Mouse (Mus musculus) limb, embryonic 12.5 days (tissue): ENCODE measurements around the gene Coro1b. TPM values are rescaled to one million over a fixed set of nuclear protein-coding genes. Genes with fewer than 3 reads are reported as not detected.

Experiments used
- ATAC-seq: fragments of 200-750 bp; cut with Nextera tagmentation; 2 replicates; pipeline ENCODE4 v1.8.0; 2017; ENCODE audit warnings: low read depth, moderate TSS enrichment; ENCODE audit not compliant: insufficient number of reproducible peaks, insufficient read depth, low FRiP score, low TSS enrichment
- H3K27ac ChIP-seq: fragments of 300-500 bp; sonication (generic); 2 replicates; pipeline ENCODE4 v1.5.1; 2016; ENCODE audit warnings: mild to moderate bottlenecking, moderate library complexity
- H3K27me3 ChIP-seq: fragments of 300-500 bp; sonication (generic); 2 replicates; pipeline ENCODE4 v1.6.1; 2016; ENCODE audit warnings: mild to moderate bottlenecking, moderate library complexity
- H3K36me3 ChIP-seq: fragments of 300-500 bp; sonication (generic); 2 replicates; pipeline ENCODE4 v1.6.1; 2016; ENCODE audit warnings: mild to moderate bottlenecking, moderate library complexity
- H3K4me1 ChIP-seq: fragments of 300-500 bp; sonication (generic); replicated peaks from 2 replicates; pipeline ENCODE4 v1.6.1; 2016
- H3K4me2 ChIP-seq: fragments of 300-500 bp; sonication (generic); 2 replicates; pipeline ENCODE4 v1.6.1; 2016; ENCODE audit warnings: mild to moderate bottlenecking, moderate library complexity
- H3K4me3 ChIP-seq: fragments of 300-500 bp; sonication (generic); replicated peaks from 2 replicates; pipeline ENCODE4 v1.5.1; 2016; ENCODE audit warnings: mild to moderate bottlenecking
- H3K9ac ChIP-seq: fragments of 300-500 bp; sonication (generic); replicated peaks from 2 replicates; pipeline ENCODE4 v1.6.1; 2016; ENCODE audit warnings: mild to moderate bottlenecking, moderate library complexity
- H3K9me3 ChIP-seq: fragments of 300-500 bp; sonication (generic); 2 replicates; pipeline ENCODE4 v1.6.1; 2016; ENCODE audit warnings: mild to moderate bottlenecking, moderate library complexity
- WGBS: fragments of 180-500 bp; shearing (Covaris S2); methylation state at CpG from one replicate; pipeline ENCODE4 v1.1.7; 2016; 5-methylcytosine and 5-hydroxymethylcytosine counted together
- polyA plus RNA-seq: library from polyadenylated mRNA; unstranded; fragments of >200 nt; fragmentation: Nextera tagmentation; extraction: Ambion mirVana; gene quantifications from 2 replicates; pipeline ENCODE4 v1.2.1, GENCODE M21; 2016

Gene Coro1b
- polyA plus RNA-seq, 1 experiment from 2014 or later, result 131 TPM

DNA sequence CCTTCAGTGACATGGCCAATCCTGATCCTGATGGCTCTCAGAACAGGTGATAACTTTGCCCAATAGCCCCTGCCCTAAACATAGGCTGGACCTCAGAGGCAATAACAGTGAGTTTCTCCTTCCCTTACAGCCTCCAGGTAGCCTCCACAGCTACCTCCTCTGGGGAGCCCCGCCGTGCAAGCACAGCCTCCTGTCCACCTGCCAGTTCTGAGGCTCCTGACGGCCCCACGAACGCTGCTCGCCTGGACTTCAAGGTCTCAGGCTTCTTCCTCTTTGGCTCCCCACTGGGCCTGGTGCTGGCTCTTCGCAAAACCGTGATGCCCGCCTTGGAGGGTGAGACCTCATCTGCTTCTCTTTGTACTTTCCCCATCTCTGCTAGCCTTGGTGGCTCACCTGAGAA, 39.9 kb upstream of the Coro1b start:
- no peaks in the 10 kb centered on the region for H3K27me3 ChIP-seq
- H3K4me3 ChIP-seq, result no peak overlapping the region
- H3K4me2 ChIP-seq, result no peak overlapping the region
- H3K27ac ChIP-seq, result no peak overlapping the region
- H3K4me1 ChIP-seq, result peaks cover 10% of the 10 kb centered on the region
- H3K36me3 ChIP-seq, result peaks cover 26% of the 10 kb centered on the region
- H3K9me3 ChIP-seq, result no peaks in the 10 kb centered on the region
- ATAC-seq, result no peak
- 87% methylated on average over 9 of the region's 9 CpGs for WGBS
- no peak overlapping the region for H3K9ac ChIP-seq

DNA sequence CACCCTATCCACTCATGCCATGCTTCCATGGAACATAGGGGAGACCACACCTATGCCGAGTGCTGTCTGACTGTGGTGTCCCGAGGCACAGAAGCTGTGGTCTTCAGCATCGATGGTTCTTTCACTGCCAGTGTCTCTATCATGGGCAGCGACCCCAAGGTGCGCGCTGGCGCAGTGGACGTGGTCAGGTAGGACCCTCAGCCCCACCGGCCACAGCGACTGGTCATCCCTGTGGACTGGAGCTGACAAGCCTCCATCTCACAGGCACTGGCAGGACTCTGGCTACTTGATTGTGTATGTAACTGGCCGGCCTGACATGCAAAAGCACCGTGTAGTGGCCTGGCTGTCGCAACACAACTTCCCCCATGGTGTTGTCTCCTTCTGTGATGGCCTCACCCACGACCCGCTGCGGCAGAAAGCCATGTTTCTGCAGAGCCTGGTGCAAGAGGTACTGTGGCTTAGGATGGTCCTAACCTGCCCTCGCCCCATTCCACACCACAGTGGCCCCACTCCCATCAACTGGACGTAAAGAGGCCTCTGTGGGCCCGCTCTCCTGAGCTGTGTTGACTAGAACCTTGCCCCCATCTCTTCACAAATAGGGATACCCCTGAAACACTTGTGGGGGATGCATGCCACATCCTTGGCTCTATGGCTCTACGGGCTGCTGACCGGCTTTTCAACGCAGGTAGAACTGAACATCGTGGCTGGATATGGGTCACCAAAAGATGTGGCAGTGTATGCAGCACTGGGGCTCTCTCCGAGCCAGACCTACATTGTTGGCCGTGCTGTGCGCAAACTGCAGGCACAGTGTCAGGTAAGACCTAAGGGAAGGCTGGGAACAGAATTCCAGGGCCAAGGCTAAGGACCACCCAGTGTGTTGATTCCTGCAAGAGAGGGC, 36.1 kb upstream of the Coro1b start:
- Histone ChIP-seq H3K9ac (no peak overlapping the region), H3K27me3 (no peaks in the 10 kb centered on the region), H3K4me1 (peaks cover 19% of the 10 kb centered on the region), H3K9me3 (no peaks in the 10 kb centered on the region), H3K4me3 (no peak overlapping the region), H3K36me3 (peaks cover 61% of the 10 kb centered on the region), H3K27ac (no peak overlapping the region), H3K4me2 (no peak overlapping the region)
- no peak for ATAC-seq
- WGBS, result 93% methylated on average over 26 of the region's 26 CpGs

DNA sequence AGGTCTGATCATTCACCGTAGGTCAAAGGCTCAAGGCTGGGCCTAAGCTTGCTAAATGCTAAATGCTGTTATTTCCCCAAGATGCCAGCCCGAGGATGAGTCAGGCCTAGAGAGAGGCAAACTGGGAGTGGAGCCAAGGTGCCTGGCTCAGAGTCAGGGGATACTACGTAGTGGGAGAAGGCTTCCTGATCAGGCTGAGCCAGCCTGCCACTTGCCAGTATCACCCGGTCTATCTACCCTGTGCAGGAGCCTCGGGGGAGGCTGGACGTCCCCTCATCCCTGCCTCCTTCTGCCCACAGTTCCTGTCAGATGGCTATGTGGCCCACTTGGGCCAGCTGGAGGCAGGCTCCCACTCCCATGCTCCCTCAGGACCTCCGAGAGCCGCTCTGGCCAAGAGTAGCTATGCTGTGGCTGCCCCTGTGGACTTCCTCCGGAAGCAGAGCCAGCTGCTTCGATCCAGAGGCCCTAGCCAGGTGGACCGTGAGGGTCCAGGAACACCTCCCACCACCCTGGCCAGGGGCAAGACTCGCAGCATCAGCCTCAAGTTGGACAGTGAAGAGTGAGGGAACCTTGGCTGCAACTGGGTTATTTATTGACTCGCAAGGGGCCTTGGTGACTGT, 35.1 kb upstream of the Coro1b start:
- Histone ChIP-seq H3K4me1 (peaks cover 19% of the 10 kb centered on the region), H3K36me3 (peaks cover 71% of the 10 kb centered on the region), H3K9me3 (no peaks in the 10 kb centered on the region), H3K27me3 (no peaks in the 10 kb centered on the region), H3K4me3 (no peak overlapping the region), H3K4me2 (peak overlapping the region; percentile 15; the same call in 1 of the 2 replicates), H3K27ac (peak overlapping the region; percentile 83), H3K9ac (no peak overlapping the region; the same call in 1 of the 2 replicates)
- 0 out of 2 replicates have a peak, but pooled peaks have one; percentile 14 for ATAC-seq
- WGBS, result 79% methylated on average over 13 of the region's 13 CpGs

DNA sequence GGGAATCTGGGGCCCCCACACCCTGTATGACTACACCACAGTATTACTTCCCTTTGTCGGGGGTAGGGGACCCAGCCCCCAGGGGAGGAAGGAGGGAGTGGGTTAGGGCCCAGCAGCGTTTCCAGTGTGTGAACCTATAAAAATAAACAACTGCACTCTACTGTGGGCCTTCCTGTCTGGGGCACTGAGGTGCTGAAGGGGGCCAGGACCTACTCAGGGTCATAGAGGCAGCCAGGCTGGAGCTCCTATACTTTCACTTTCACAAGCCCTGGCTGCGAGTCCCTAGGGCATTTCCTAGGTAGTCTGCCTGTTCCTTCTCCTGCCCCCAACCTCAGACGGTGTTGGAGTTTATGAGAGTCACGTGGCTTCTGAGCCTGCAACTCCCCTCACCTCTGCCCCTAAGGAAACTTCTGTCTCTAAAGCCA, 34.6 kb upstream of the Coro1b start:
- peak; percentile 22; the same call in 1 of the 2 replicates for ATAC-seq
- peak overlapping the region; percentile 15; the same call in 1 of the 2 replicates for H3K4me2 ChIP-seq

DNA sequence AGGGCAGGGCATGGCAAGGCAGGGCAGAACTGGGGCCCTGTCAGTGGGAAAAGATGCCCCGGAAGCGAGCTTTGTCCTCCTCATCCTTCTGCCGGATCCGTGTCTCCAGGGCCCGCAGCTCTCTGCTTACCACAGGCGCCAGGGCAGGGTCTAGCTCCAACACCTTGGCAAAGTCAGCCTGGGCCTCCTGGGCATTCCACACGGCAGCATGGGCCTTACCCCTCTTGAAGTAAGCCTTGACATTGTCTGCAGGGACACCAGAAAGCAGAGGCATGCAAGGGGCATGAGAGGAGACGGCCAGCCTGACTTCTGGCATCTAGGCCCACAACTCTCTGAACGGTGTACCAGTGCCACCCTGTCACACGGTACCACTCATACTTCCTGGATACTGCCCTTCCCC, 33.9 kb upstream of the Coro1b start:
- Histone ChIP-seq H3K4me3 (no peak overlapping the region), H3K27ac (peak overlapping the region; percentile 83), H3K4me1 (peaks cover 19% of the 10 kb centered on the region), H3K36me3 (peaks cover 76% of the 10 kb centered on the region), H3K9me3 (no peaks in the 10 kb centered on the region), H3K27me3 (no peaks in the 10 kb centered on the region), H3K4me2 (no peak overlapping the region), H3K9ac (no peak overlapping the region)
- WGBS, result 85% methylated on average over 10 of the region's 10 CpGs
- no peak for ATAC-seq

More for the DNA sequence above, 34.6 kb upstream of the Coro1b start:
- H3K9ac ChIP-seq, result peak overlapping the region; percentile 4; the same call in 1 of the 2 replicates
- no peak overlapping the region for H3K4me3 ChIP-seq
- peak overlapping the region; percentile 83 for H3K27ac ChIP-seq
- peaks cover 74% of the 10 kb centered on the region for H3K36me3 ChIP-seq
- no peaks in the 10 kb centered on the region for H3K27me3 ChIP-seq
- WGBS, result 23% methylated on average over 5 of the region's 5 CpGs
- peaks cover 19% of the 10 kb centered on the region for H3K4me1 ChIP-seq
- H3K9me3 ChIP-seq, result no peaks in the 10 kb centered on the region

DNA sequence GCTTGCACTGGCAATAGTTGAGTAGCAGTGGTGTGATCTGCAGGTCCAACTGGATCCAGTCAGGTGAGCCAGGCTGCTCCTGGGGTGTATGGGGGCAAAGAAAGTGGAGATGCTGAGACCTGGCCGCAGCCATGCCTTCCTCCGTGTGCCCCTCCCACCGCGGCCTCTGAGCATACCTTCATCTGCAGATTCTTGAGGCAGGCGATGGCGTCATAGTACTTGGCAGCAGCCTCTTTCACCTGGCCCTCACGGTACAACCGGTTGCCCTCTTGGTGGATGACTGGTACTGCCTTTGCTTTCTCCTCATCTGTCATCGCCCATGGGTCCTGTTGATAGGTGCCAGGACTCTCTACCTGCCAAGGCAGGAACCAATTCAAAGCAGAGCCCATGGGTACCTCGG, 33.3 kb upstream of the Coro1b start:
- Histone ChIP-seq H3K36me3 (peaks cover 76% of the 10 kb centered on the region), H3K4me1 (peaks cover 19% of the 10 kb centered on the region)

DNA sequence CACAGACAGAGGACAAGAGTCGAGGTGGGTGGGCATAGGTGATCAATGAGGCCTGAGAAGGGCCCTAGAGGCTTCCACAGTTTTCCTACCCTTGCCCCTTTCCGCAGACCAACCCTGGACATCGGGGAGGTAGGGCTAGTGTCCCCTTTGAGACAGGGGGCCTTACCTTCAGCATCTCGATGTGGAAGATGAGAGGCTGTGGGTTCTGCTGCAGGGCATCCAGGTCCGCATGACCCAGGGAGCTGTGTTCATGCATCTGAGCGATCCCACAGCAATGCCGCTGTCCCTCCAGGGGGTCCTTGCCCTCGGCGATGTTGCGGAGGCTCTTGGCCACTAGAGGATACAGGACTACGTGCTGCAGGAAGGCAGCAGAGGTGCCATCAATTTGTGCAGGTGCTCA, 32.6 kb upstream of the Coro1b start:
- no peak overlapping the region for H3K4me3 ChIP-seq
- WGBS, result 85% methylated on average over 11 of the region's 11 CpGs
- H3K27me3 ChIP-seq, result no peaks in the 10 kb centered on the region
- H3K9ac ChIP-seq, result no peak overlapping the region
- H3K4me1 ChIP-seq, result peaks cover 26% of the 10 kb centered on the region
- H3K9me3 ChIP-seq, result no peaks in the 10 kb centered on the region
- peaks cover 76% of the 10 kb centered on the region for H3K36me3 ChIP-seq
- ATAC-seq, result no peak
- H3K27ac ChIP-seq, result no peak overlapping the region
- no peak overlapping the region for H3K4me2 ChIP-seq

More for the DNA sequence above, 33.3 kb upstream of the Coro1b start:
- Histone ChIP-seq H3K4me2 (no peak overlapping the region), H3K27me3 (no peaks in the 10 kb centered on the region), H3K9ac (no peak overlapping the region), H3K9me3 (no peaks in the 10 kb centered on the region), H3K4me3 (no peak overlapping the region), H3K27ac (no peak overlapping the region)
- WGBS, result 96% methylated on average over 10 of the region's 10 CpGs
- no peak for ATAC-seq

DNA sequence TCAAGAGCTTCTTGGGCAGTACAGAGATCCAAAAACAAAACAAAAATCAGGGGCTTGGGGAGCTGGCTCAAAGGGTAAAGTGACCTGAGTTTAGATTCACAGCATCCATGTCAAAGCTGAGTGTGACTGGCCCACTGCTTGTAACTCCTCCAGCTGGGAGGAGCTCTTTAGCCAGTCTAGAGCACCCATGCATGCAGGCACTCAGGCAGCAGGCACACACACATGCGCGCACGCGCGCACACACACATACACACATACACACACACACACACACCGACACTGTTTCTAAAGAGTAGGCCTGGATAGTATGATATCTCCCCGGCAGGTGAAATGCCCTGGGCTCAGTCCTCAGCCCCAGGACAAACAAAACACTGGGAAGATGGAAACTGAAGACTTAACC, 31.4 kb upstream of the Coro1b start:
- Histone ChIP-seq H3K9ac (no peak overlapping the region), H3K27ac (no peak overlapping the region), H3K36me3 (peaks cover 69% of the 10 kb centered on the region), H3K4me1 (peaks cover 28% of the 10 kb centered on the region), H3K4me3 (no peak overlapping the region), H3K4me2 (no peak overlapping the region), H3K27me3 (no peaks in the 10 kb centered on the region), H3K9me3 (no peaks in the 10 kb centered on the region)
- 99% methylated on average over 7 of the region's 7 CpGs for WGBS
- no peak for ATAC-seq

DNA sequence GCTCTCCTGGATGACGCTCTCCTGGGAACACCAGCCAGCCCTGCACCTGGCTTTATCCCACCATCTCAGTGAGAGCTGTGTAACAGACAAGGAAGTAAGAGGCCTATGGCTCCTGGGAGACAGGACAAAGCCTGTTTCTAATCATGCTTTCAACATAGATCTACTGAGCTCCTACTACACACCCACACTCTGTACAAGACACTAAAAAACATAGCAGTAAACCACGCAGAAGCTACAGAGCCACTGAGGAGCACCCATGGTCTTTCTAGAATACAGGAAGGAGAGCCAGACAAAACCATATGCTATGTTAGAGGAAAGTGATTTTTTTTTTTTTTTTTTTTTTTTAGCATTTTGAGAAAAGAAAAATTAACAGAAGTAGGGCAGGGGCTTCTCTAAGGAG, 30.1 kb upstream of the Coro1b start:
- no peaks in the 10 kb centered on the region for H3K9me3 ChIP-seq
- no peaks in the 10 kb centered on the region for H3K27me3 ChIP-seq
- H3K4me3 ChIP-seq, result no peak overlapping the region
- H3K27ac ChIP-seq, result no peak overlapping the region
- WGBS, result 93% methylated on average over 2 of the region's 2 CpGs
- no peak overlapping the region for H3K9ac ChIP-seq
- no peak overlapping the region for H3K4me2 ChIP-seq
- ATAC-seq, result no peak
- H3K4me1 ChIP-seq, result peaks cover 23% of the 10 kb centered on the region
- H3K36me3 ChIP-seq, result peaks cover 55% of the 10 kb centered on the region

DNA sequence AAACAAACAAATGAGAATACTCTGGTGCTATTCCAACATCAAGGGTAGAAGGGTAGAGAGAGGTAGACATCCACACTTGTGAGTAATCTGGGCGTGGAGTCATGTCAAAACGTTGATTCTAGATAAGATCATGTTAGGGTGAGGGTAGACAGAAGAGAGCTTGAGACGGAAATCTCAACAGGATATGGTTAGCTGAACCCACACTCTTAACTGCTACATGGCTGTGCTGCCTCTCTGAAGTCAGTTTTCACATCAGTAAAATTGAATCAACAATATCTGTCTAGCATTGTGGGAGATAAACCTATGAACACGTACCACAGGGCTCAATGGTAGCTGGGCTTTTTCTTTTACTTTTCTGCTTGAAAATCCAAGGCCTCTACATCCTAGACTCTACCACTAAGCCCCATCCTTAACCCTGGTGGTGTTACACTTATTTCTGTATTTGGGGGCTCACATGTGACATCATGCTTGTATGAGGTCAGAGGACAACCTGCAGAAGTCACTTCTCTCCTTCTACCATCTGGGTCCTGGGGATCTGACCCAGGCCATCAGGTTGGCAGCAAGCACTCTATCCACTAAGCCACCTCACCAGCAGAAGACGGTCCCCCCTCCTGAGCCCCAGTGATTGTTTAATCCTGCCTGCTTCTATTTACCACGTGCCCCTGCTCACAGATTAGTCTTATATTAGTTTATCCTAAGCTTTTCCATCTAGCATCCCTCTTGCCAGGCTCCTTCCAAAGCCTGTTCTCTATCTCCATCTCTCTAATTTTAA, 28.5 kb upstream of the Coro1b start:
- WGBS, result 90% methylated on average over 6 of the region's 6 CpGs
- no peaks in the 10 kb centered on the region for H3K27me3 ChIP-seq
- H3K27ac ChIP-seq, result no peak overlapping the region
- ATAC-seq, result no peak
- H3K4me2 ChIP-seq, result no peak overlapping the region
- H3K4me3 ChIP-seq, result peak overlapping the region; percentile 47; the same call in 1 of the 2 replicates
- no peaks in the 10 kb centered on the region for H3K9me3 ChIP-seq
- no peak overlapping the region for H3K9ac ChIP-seq
- peaks cover 16% of the 10 kb centered on the region for H3K4me1 ChIP-seq
- H3K36me3 ChIP-seq, result peaks cover 40% of the 10 kb centered on the region

DNA sequence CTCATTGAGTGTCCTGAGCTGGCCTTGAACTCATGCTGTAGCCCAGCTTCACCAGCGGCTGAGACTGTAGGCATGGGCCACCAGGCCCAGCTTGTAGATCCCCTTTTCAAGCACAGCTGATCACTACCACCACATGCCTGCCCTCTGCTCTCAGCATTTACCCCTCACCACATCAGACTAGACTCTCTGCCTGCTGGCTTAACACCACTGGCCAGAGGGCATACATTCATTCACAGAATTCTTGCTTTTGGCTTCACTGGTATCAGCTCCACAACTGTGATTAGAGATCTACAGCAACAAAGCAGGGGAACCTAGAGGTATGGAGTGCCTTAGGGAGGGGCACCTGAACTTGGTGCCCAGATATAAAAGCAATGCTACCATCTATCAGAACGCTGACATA, 27.9 kb upstream of the Coro1b start:
- no peak for ATAC-seq
- no peaks in the 10 kb centered on the region for H3K27me3 ChIP-seq
- peak overlapping the region; percentile 54 for H3K4me2 ChIP-seq
- WGBS, result 98% methylated on average over 2 of the region's 2 CpGs
- no peak overlapping the region for H3K27ac ChIP-seq
- H3K9ac ChIP-seq, result peak overlapping the region; percentile 62; the same call in 1 of the 2 replicates
- no peaks in the 10 kb centered on the region for H3K9me3 ChIP-seq
- peak overlapping the region; percentile 47 for H3K4me3 ChIP-seq
- peaks cover 20% of the 10 kb centered on the region for H3K4me1 ChIP-seq
- peaks cover 34% of the 10 kb centered on the region for H3K36me3 ChIP-seq
